Mouse (Mus musculus) megakaryocyte-erythroid progenitor cell, adult 5 weeks (primary cell): ENCODE measurements around the gene Bag6. TPM values are rescaled to one million over a fixed set of nuclear protein-coding genes. Genes with fewer than 3 reads are reported as not detected.

Experiments used
- polyA plus RNA-seq: library from polyadenylated mRNA; stranded (reverse); fragments of >175 nt; gene quantifications from 2 replicates; pipeline ENCODE4 v1.2.3, GENCODE M21; 2012

Bag6 gene
- polyA plus RNA-seq: 683 and 812 TPM in 2 replicates

DNA sequence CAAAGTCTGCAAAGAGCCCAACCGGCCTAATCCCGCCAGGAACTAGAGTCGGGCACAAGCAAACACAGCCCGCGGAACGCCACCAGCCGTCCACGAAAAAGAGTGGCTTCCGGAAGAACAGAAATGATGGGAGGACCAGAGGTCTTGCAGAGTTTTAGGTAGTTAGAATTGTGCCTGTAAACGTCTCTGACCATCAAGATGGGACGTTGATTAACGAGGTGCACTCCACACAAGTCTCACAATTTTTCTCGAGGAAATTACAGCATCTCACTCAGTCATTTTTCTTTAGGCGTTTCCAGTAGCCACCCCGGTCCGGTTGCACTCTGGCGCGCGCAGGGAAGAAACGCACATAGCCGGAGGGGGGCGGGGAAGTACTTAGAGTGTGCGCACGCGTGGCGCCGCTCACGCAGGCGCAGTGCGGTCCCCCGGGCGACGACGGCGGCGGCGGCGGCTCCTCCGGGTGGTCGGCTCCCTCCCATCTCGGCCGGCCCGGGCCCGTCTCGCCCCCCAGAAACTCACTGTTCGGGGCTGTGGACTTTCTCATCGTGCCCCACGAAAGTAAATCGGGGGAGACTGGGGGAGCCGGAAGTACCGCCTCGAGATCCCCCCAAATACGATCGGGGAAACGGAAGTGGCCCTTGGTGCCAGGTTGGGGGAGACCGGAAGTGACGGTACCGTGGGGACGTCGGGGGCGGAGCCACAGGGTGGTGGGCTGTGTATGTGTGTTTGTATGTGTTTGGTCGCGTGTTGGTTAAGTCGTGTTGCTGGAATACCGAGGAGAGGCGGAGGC is at the start of gene Bag6:
Gene Bag6 (plus strand): TSS at position 378 of the 790 bp plus-strand sequence.

DNA sequence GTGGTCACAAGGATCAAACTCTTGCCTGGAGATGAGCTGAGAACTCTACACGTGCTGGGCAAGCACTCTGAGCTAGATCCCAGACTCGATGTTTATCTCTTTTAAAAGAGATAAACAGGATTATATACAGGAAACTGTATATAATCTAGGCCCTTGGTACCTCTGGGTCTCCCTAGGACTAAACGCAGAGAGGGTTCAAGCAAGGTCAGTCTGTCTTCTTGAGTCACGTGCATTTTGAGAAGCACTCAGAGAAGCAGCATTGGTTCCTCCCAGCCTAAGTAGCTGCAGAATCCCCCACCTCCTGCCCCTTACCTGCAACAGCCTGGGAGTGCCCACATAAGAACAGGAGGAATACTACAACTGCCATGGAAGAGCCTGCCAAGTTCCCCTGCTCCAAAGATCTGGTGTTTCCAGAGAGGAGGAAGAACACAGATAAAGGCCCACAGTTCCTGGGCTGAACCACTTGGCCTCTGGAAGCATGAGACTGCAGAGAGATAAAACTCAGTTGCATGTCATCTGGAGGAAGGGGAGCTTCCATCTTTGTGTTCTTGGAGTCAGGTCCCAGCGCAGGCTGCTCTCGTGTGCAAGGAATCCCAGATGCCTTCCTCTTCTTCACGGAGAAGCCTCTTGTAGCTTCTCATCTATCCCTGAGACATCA is 49.6 kb upstream of the Bag6 start, which contains the start of gene Ly6g6f:
Gene Ly6g6f (minus strand): TSS at position 403 of the 658 bp plus-strand sequence.

DNA sequence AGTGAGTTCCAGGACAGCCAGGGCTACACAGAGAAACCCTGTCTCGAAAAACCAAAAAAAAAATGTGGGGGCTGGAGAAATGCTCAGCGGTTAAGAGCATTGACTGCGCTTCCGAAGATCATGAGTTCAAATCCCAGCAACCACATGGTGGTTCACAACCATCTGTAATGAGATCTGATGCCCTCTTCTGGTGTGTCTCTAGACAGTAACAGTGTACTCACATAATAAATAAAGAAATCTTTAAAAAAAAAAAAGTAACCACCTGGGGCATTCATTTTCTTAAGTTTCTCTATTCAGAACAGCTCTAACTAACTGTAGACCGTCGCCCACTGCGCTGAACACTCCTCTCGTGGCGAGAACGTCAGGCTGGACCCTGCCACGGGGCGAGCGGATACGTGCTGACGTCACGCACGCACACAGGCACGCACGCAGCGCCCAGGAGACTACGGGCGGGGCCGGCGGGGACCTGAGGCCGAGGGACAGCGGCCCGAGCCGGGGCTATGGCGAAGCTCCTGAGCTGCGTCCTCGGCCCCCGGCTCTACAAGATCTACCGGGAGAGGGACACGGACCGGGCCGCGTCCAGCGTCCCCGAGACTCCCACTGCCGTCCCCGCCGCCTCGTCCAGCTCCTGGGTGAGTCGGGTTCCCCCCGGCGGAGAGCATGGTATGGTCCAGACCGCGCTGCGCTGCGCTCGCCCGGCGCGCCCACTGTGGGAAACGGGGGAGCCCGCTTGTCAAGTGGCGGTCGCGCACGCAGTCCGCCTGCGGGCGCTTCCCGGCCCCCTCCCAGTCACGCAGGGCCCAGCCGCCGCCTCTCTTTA is 45.9 kb upstream of the Bag6 start, which contains the start of gene Abhd16a:
Gene Abhd16a (plus strand): TSS at position 439 of the 820 bp plus-strand sequence.

DNA sequence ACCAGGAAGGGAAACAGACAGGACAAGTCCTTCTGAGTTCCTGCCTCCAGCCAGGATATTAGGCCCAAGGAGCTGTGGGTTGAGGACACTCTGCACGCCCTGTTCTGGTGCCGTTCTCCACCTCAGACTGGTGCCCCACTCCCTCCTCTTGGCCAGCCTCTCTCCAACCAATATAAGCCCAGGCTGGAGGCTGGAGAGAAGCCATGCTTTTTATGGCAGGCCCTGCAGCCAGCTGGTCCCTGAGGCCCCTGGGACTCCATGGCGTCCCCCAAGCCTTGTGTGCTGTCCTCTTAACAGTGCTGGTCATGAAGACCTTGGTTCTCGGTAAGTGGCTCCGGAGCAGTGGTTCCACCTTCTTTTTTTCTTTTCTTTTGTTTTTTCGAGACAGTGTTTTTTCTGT is 26.9 kb upstream of the Bag6 start, which contains the start of gene Ly6g5c:
Gene Ly6g5c (plus strand): TSS at position 183 of the 400 bp plus-strand sequence.

DNA sequence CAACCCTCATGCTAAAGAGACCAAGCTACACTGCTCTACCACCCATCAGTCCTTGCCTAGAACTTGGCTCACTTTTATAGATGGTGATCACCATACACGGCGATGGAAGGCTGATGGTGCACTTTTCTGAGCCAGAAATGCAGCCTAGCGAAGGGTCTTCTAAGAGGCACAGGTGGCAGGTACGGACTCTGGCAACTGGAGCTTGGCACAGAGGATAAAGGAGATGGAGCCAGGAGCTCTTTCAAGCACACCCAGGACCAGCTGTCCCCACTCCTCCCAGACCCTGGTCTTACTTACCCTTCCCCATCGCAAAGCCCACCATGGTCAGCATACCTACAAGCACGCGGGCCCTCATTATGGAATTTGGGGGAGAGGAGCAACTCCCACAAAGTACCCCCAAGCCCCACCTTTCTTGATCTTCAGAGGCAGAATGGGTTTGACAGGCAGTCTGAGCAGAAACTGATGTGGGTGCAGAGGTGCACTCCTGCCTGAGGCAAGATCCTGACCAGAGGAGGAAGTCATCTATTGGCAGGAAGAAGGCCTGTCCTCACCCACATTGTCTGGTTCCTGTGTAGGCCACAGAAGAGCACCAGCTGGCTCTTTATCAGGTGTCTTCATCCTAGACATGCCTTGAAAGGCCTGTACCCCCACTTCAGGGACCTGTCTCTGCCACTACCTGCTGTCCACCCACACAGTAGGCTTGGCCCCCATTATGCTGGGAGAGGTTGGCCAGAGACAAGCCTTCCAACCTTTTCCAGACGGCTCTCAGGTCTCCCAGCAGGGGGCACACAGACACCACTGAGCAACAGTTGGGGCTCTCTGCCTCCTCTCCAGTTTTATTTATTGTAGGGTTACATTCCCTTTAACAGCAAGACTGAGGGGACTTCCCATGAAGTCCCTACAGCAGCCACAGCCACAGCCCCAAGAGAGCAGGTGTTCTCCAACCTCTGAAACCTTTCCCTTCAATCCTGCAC is 19.6 kb upstream of the Bag6 start, which contains the start of gene Ly6g5b:
Gene Ly6g5b (minus strand): TSS at position 383 of the 974 bp plus-strand sequence.

DNA sequence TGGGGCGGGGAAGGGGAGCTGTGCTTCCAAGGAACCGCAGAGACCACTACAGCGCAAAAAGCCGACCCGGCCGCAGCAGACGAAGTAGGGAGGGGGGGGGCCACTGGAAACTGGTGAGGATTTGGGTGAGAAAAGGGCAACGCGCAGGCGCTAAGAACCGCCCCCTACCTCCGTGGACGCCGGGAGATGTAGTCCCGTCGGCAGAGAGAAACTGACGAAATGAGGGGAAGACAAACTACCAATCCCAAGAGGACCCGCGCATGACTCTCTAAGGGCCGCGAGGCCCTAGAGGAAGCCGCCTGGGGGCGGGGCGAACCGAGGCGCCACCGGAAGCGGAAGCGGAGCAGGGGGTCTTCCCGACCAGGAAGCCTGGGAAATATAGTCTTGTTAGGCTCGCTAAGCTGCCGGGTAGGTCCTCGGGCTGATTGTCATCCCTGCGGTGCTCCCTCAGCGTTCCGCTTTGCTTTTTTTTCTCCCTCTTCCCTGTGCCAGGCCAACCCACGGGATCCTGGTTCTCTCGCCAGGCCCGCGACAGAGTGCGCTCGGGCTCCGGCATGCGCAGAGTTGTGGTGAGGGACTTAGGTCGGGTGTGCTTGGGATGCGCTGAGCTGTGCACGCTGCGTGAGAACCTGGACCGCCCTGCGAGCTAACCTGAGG is 13.7 kb upstream of the Bag6 start, which contains the start of gene Gpank1:
Gene Gpank1 (plus strand): TSS at position 313 of the 657 bp plus-strand sequence.

DNA sequence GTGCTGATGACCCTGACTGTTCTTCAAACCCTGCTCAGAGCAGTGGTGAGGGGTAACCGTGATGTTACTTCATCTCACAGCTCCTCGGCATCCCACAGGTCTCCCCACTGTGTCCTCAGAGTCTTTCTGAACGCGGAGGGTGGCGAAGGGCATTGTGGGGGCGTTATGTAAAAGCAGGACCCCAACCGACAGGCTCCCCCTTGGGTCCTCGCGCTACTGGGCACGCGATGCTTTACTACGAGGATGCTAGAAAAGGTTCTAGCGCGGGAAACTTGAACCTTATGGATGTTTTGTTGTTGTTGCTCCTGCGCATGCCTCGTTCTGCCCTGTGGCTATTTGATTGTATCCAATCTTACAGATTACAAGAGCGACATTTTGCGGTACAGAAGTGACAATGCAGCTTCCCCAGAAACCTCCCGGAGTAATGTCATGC is 13.1 kb upstream of the Bag6 start, which contains the start of gene Csnk2b:
Gene Csnk2b (minus strand): TSS at position 183 of the 433 bp plus-strand sequence.

DNA sequence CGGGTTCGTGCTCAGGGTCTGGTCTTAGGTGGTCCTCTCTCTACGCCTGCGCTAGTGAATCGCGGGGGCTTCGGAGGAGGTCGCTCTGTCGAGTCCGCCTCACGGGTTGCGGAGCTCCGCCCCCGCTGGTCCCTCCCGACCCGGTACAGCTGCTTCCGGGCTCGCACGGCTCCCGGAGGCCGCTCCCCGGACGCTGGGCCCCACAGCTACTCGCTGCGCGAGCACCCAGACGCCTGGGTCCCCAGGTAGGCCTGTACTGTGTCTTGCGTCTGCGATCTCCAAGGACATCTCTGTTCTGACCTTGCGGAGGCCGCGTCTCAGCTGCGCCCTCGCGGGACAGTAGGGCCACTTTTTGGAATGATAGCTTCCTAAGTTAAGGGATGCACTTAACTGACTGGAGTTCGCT is 8.8 kb upstream of the Bag6 start, which contains the start of gene D17H6S53E:
Gene D17H6S53E (plus strand): TSS at position 168 of the 406 bp plus-strand sequence.

DNA sequence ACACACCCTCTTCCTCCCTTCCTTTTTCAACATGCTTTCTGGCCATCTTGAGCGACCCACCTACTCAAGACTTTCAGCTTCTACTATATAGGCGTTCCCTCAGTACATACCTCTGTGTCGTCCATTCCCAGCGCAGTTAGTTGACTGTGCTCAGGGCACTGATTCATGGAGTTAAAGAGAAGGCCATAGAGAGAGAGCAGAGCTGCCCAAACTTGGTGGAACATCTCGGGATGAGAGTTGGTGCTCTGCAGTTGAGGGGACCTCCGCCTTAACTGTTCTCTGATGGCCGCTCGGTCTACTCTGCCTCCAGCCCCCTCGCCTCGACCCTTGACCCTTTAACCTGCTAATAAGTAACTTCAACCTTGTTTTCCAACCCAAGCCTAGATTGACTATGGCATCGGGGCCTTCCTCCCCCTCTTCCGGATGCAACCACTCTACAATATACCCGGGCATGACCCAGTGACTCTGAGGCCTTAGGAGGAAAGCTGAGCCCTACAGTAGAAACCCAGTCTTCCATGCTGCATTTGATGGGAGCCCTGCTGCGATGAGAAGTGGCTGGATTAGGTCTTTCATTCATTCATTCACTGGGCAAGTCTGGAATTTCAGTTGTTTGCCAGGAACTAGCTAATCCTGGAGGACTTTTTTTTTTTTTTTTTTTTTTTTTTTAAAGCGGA is 3.3 kb upstream of the Bag6 start, which contains the start of gene Apom:
Gene Apom (minus strand): TSS at position 551 of the 674 bp plus-strand sequence.

DNA sequence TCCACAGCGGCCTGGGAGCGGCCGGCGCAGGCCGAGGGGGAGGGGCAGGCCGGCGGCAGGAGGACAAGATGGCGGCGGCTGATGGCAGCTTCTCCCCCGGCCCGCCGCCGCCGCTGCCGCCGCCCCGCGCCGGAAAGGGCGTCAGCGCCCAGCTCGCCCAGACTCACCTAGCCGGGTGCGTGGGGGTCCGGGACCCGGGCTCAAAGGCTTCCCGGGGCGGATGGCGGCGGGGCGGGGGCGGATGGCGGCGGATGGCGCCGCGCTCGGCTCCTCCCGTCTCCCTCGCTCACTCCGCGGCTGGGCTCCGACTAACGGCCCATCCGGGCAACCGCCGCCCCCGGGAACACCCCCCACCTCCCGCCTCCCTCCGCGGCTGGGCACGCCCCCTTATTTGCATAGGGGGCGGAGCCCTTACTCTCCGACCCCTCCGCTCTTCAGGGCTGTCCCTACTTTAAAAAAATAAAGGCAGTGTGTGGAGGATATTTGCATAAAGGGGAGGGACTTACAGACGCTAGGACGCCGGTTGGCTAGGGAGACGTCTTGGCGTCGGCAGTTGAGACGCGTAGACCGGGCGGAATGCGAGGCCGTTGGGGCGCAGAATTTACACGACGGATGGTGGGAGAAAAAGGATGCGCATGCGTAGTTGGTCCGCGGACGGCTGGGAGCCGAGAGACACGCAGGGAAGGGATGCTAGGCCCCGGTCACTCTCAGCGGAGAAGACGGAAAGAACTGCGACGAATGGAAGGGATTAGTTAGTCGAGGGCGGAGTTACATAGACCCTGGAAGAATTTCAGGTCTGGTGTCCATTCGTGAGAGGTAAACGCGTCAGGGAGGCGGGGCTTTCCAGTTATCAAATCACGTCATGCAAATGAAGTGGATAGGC is 29.8 kb downstream of the Bag6 start, which contains the start of gene Prrc2a:
Gene Prrc2a (minus strand): TSS at position 330 of the 883 bp plus-strand sequence.

DNA sequence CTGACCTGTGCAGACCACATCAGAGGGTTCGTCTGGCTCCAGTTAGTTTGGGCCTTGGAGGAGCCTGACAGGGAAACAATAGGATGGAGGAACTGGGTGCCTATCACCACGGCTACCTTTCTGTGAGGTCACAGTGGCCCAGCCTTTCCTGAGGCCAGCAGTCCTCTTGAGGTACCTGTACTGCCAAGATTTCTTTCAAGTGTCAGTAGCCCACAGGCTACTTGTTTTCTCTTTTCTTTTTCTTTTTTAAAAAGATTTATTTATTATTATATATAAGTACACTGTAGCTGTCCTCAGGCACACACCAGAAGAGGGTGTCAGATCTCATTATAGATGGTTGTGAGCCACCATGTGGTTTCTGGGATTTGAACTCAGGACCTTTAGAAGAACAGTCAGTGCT is 41.0 kb downstream of the Bag6 start, which contains the start of gene Aif1:
Gene Aif1 (minus strand): TSS at position 101 of the 400 bp plus-strand sequence.

DNA sequence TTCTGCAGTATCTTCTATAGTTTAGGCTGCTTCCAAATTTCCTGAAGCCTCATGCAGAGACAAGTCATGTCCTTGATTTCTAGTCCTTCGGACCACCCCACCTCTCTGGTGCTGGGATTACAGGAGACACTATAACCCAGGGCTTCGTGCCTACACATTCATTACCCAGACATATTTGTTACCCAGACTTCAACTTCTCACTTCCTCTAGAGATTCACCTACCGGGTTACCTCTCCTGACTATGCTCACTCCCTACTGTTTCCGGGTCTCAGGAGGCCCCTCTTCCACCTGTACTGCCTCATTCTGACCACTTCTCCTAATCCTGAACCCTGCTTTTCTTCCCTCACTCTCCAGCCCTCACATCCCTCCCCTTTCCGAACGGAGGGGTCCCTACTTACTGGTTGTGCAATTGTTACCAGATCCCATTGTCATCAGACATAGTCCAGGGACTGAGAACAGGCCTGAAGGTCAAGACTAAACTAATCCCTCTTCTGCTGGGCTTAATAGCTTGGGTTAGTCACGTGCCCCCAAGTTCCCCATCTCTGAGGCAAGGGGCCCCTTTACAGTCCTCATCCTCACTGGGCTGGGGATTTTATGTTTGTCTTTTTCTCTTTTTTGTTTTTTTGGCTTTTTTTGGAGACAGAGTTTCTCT is 53.1 kb downstream of the Bag6 start, which contains the start of gene Lst1:
Gene Lst1 (minus strand): TSS at position 481 of the 652 bp plus-strand sequence.

DNA sequence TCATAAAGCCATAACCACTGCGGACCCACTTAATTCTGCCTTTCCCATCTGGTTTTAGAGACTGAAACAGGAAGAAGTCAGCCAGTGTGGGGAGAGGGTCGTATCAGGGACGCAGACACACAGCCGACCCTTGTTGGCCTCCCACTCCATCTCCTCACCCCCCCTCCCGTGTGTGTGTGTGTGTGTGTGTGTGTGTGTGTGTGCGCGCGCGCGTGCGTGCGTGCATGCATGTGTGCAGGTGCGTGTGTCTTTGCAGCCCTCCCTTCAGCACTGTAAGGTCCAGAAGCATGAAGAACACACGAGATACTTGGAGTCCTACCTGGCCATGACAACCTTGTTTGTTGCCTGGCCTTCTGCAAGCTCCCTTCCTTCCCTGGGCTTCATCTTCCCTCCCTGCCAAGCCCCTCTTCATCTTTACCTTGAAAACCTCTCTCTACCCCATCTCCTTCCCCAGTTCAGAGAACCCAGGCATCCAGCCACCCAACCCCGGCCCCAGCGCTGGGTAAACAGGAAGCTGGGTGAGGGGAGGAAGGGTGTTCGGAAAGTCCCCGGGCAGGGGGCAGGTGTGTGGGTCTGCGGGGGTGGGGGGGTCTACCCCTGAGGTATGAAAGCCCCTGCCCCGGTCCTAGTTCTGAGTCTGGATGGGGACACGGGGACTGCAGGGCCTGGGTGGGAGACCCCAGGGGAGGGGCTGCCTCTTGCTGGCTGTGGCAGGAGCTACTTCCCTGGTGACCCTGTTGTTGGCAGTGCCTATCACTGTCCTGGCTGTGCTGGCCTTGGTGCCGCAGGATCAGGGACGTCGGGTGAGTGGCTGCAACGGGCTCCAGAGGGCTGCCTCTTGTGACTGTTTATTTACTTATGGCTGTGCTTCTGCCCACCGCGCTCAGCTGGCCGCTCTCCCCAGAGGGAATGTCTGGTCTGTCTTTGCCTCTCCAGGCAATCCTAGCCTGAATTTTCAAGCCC is 59.2 kb downstream of the Bag6 start, which contains the start of gene Ltb:
Gene Ltb (plus strand): TSS at position 559 of the 963 bp plus-strand sequence.

